Mouse (Mus musculus): ENCODE measurements around the gene Hs3st6. TPM values are rescaled to one million over a fixed set of nuclear protein-coding genes. Genes with fewer than 3 reads are reported as not detected.

The Hs3st6 gene
- polyA plus RNA-seq, 1 experiment from 2014 or later = 2.9 TPM

DNA sequence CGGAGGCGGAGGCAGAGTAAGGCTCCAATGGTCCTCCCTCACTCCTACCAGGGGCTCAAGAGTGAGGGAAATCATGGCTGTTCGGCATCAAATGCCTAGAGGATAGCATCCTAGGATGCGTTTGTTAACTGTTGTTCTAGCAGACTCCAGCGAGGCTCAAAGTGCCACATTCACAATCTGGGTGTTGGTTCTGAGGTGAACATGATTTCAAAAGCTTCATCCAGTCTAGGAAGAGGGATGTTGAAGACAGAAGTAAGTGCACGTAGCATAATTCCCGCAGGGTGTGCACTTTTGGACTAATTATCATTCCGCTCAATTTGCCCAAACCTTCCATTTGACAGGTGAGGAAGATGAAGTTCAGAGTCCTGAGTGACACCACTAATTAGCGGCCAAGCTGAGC is 45.4 kb downstream of the Hs3st6 start:
- ATAC-seq (no peak), DNase-seq (ENCODE audit: low read depth, low spot score) (no peak)
- no peak for TF ChIP-seq CTCF (IDR thresholded peaks at IDR 0.05)
- CTCF ChIA-PET = no interaction called here
- POLR2A ChIA-PET = no interaction called here
- in situ Hi-C loops (cut with MboI; ENCODE audit: low pct_unique_long_range_greater_than_20kb) = no loop called here
- H3K27me3 ChIP-seq = peaks cover 17% of the 10 kb centered on the region

GRCm38 (mm10) chr17:24799476-24799875 is 46.7 kb downstream of the Hs3st6 start:
- ChIA-PET POLR2A (no interaction called here), CTCF (interaction anchor here (1.4 to 1.9 kb wide), 2 partner anchors 14 to 52 kb away, joined by 3 to 10 read pairs; no protein-coding TSS in a partner anchor)
- DNase-seq (ENCODE audit: low read depth, low spot score) (no peak), ATAC-seq (no peak)
- peaks cover 19% of the 10 kb centered on the region for H3K27me3 ChIP-seq
- TF ChIP-seq CTCF (IDR thresholded peaks at IDR 0.05) = no peak
- in situ Hi-C loops (cut with MboI; ENCODE audit: low pct_unique_long_range_greater_than_20kb) = no loop called here

DNA sequence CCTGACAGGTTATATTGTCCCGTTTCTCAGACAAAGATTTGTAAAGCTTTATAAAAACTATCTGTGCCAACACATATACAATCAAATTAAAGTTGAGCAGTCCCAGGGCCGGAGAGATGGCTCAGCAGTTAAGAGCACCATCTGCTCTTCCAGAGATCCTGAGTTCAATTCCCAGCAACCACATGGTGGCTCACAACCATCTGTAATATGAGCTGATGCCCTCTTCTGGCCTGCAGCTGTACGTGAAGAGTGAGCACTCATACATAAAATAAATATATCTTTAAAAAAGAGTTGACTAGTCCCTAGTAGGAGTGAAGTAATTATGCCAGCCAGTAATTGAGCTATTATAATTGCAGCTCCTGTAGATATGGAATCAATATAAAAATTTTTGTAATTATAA is 47.7 kb downstream of the Hs3st6 start:
- in situ Hi-C loops (cut with MboI; ENCODE audit: low pct_unique_long_range_greater_than_20kb) = no loop called here
- TF ChIP-seq CTCF (IDR thresholded peaks at IDR 0.05) = peak; percentile 43
- ATAC-seq (no peak), DNase-seq (ENCODE audit: low read depth, low spot score) (no peak)
- ChIA-PET POLR2A (no interaction called here), CTCF (interaction anchor here (0.9 to 1.9 kb wide), 4 partner anchors 9 to 55 kb away, joined by 3 to 10 read pairs (median 4); no protein-coding TSS in a partner anchor)
- peaks cover 10% of the 10 kb centered on the region for H3K27me3 ChIP-seq

- ATAC-seq (peak; percentile 21), DNase-seq (ENCODE audit: low read depth, low spot score) (no peak)
- TF ChIP-seq CTCF (IDR thresholded peaks at IDR 0.05) = no peak
- POLR2A ChIA-PET = no interaction called here
- CTCF ChIA-PET = interaction anchor here (1.6 kb wide), 1 partner anchor 14 kb away, joined by 3 read pairs; no protein-coding TSS in a partner anchor
- in situ Hi-C loops (cut with MboI; ENCODE audit: low pct_unique_long_range_greater_than_20kb) = no loop called here
- peaks cover 11% of the 10 kb centered on the region for H3K27me3 ChIP-seq
Measured at GRCm38 (mm10) chr17:24803952-24804951, 51.5 kb downstream of the Hs3st6 start, which contains the start of gene Meiob. TSS of gene Meiob (plus strand) at chr17:24804289.

Other genes starting within 250 kb of the Hs3st6 start
- gene Traf7, start 225.1 kb upstream of the Hs3st6 start, polyA plus RNA-seq (2021) = 154 TPM
- gene Rab26, start 218.8 kb upstream of the Hs3st6 start, polyA plus RNA-seq (2021) = 0.40 TPM
- gene Pkd1, start 203.2 kb upstream of the Hs3st6 start, polyA plus RNA-seq (2021) = 41.0 TPM
- 93.5 TPM for gene Tsc2, start 120.4 kb upstream of the Hs3st6 start, polyA plus RNA-seq (2021)
- 33.4 TPM for gene Nthl1, start 120.3 kb upstream of the Hs3st6 start, polyA plus RNA-seq (2021)
- gene Slc9a3r2, start 102.7 kb upstream of the Hs3st6 start, polyA plus RNA-seq (2021) = 32.3 TPM
- not detected for gene Npw, start 94.5 kb upstream of the Hs3st6 start, polyA plus RNA-seq (2021)
- 48.0 TPM for gene Zfp598, start 83.3 kb upstream of the Hs3st6 start, polyA plus RNA-seq (2021)
- gene Syngr3, start 63.0 kb upstream of the Hs3st6 start, polyA plus RNA-seq (2021) = 2.7 TPM
- 47.6 TPM for gene Gfer, start 56.8 kb upstream of the Hs3st6 start, polyA plus RNA-seq (2021)
- gene Noxo1, start 56.8 kb upstream of the Hs3st6 start, polyA plus RNA-seq (2021) = 2.4 TPM
- gene Tbl3, start 45.3 kb upstream of the Hs3st6 start, polyA plus RNA-seq (2021) = 66.1 TPM
- 0.08 TPM for gene Rnf151, start 34.9 kb upstream of the Hs3st6 start, polyA plus RNA-seq (2021)
- 1,141 TPM for gene Rps2, start 34.9 kb upstream of the Hs3st6 start, polyA plus RNA-seq (2021)
- 362 TPM for gene Ndufb10, start 28.5 kb upstream of the Hs3st6 start, polyA plus RNA-seq (2021)
- 0.15 TPM for gene Rpl3l, start 25.2 kb upstream of the Hs3st6 start, polyA plus RNA-seq (2021)
- 100 TPM for gene Msrb1, start 16.3 kb upstream of the Hs3st6 start, polyA plus RNA-seq (2021)
- 0.09 TPM for gene Meiob, start 51.3 kb downstream of the Hs3st6 start, polyA plus RNA-seq (2021)
- gene Hagh, start 87.2 kb downstream of the Hs3st6 start, polyA plus RNA-seq (2021) = 116 TPM
- gene Fahd1, start 97.4 kb downstream of the Hs3st6 start, polyA plus RNA-seq (2021) = 41.2 TPM
- 0.12 TPM for gene Igfals, start 113.0 kb downstream of the Hs3st6 start, polyA plus RNA-seq (2021)
- gene Nubp2, start 133.4 kb downstream of the Hs3st6 start, polyA plus RNA-seq (2021) = 49.8 TPM
- gene Spsb3, start 133.7 kb downstream of the Hs3st6 start, polyA plus RNA-seq (2021) = 32.4 TPM
- gene Eme2, start 142.1 kb downstream of the Hs3st6 start, polyA plus RNA-seq (2021) = 21.4 TPM
- gene Mrps34, start 142.1 kb downstream of the Hs3st6 start, polyA plus RNA-seq (2021) = 115 TPM
- gene Nme3, start 143.5 kb downstream of the Hs3st6 start, polyA plus RNA-seq (2021) = 39.8 TPM
- 66.3 TPM for gene Mapk8ip3, start 184.0 kb downstream of the Hs3st6 start, polyA plus RNA-seq (2021)
- 50.2 TPM for gene Jpt2, start 207.7 kb downstream of the Hs3st6 start, polyA plus RNA-seq (2021)